Mouse (Mus musculus) limb, embryonic 10.5 days (tissue): ENCODE data around the gene Cyp2u1. TPM values are rescaled to one million over a fixed set of nuclear protein-coding genes. Genes with fewer than 3 reads are reported as not detected.
A peak's percentile ranks its signal among the peaks of the same experiment; 100 is the strongest.

ENCODE experiments used
- DNase-seq: peaks from one replicate; pipeline ENCODE4 v3.0.0-alpha.2; 2017; ENCODE audit warnings: low spot score
- H3K27ac ChIP-seq: fragments of 300-500 bp; sonication (generic); 2 replicates; pipeline ENCODE4 v1.5.1; 2016; ENCODE audit warnings: mild to moderate bottlenecking
- H3K27me3 ChIP-seq: fragments of 300-500 bp; sonication (generic); 2 replicates; pipeline ENCODE4 v1.6.1; 2016; ENCODE audit warnings: low read depth, mild to moderate bottlenecking; ENCODE audit not compliant: poor library complexity, severe bottlenecking
- H3K36me3 ChIP-seq: fragments of 300-500 bp; sonication (generic); 2 replicates; pipeline ENCODE4 v1.6.1; 2016; ENCODE audit warnings: mild to moderate bottlenecking, moderate library complexity
- H3K4me1 ChIP-seq: fragments of 300-500 bp; sonication (generic); 2 replicates; pipeline ENCODE4 v1.6.1; 2016
- H3K4me3 ChIP-seq: fragments of 300-500 bp; sonication (generic); 2 replicates; pipeline ENCODE4 v1.5.1; 2016; ENCODE audit warnings: mild to moderate bottlenecking, moderate library complexity
- H3K9me3 ChIP-seq: fragments of 300-500 bp; sonication (generic); replicated peaks from 2 replicates; pipeline ENCODE4 v1.6.1; 2016; ENCODE audit warnings: mild to moderate bottlenecking
- WGBS: fragments of 180-500 bp; shearing (Covaris S2); methylation state at CpG from one replicate; pipeline ENCODE4 v1.1.7; 2016; 5-methylcytosine and 5-hydroxymethylcytosine counted together
- polyA plus RNA-seq: library from polyadenylated mRNA; unstranded; fragments of >200 nt; fragmentation: Nextera tagmentation; extraction: Ambion mirVana; gene quantifications from 2 replicates; pipeline ENCODE4 v1.2.1, GENCODE M21; 2016

Cyp2u1 gene
- polyA plus RNA-seq, 1 experiment from 2014 or later, result 1.1 TPM

DNA sequence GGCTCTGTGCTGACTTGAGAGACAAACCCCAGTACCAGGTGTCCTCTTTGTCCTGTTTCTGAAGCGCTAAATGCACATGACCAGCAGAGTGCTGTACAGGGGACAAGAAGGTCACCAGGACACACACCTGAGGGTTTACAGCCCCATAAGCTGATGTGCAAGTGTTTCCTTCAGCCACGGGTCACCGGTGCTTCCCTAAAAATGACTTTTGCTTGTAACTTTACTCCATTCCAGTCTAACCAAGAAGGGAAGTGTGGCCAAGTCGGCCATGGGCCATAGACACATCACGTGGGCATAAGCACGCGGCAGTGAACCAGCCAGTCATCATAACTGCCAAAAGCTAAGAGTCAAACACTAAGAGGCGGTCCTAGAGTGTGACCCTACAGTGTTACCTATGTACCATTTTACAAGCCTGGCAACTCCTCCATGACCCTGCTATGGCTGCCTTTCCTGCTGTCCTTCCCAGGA lies 56.4 kb downstream of the Cyp2u1 start:
- peaks cover 45% of the 10 kb centered on the region for H3K36me3 ChIP-seq
- WGBS, result 89% methylated on average over 8 of the region's 8 CpGs

GRCm38 (mm10) chr3:131245766-131246578 lies 57.1 kb downstream of the Cyp2u1 start:
- Histone ChIP-seq H3K9me3 (no peaks in the 10 kb centered on the region), H3K27me3 (no peaks in the 10 kb centered on the region), H3K27ac (no peak overlapping the region), H3K36me3 (peaks cover 50% of the 10 kb centered on the region), H3K4me3 (no peak overlapping the region), H3K4me1 (peaks cover 34% of the 10 kb centered on the region)
- peak; percentile 75 for DNase-seq
- 59% methylated on average over 11 of the region's 11 CpGs for WGBS

More for the DNA sequence above, 56.4 kb downstream of the Cyp2u1 start:
- Histone ChIP-seq H3K4me1 (peaks cover 39% of the 10 kb centered on the region), H3K9me3 (no peaks in the 10 kb centered on the region), H3K27ac (no peak overlapping the region), H3K27me3 (no peaks in the 10 kb centered on the region), H3K4me3 (no peak overlapping the region)
- no peak for DNase-seq

Other genes starting within 250 kb of the Cyp2u1 start
- 60.1 and 76.1 TPM in 2 replicates for gene Lef1, start 192.8 kb downstream of the Cyp2u1 start, polyA plus RNA-seq
- gene Hadh, start 31.1 kb downstream of the Cyp2u1 start, polyA plus RNA-seq, result 80.6 and 86.0 TPM in 2 replicates
- 1.2 and 1.3 TPM in 2 replicates for gene Sgms2, start 188.2 kb upstream of the Cyp2u1 start, polyA plus RNA-seq